Mouse (Mus musculus) MEL (cell line): ENCODE data around the gene Grhl1. TPM values are rescaled to one million over a fixed set of nuclear protein-coding genes. Genes with fewer than 3 reads are reported as not detected.
A peak's percentile ranks its signal among the peaks of the same experiment; 100 is the strongest.

Source experiments
- DNase-seq: peaks from one replicate; pipeline ENCODE4 v3.0.0; 2011; ENCODE audit warnings: low read depth, low spot score
- H3K27ac ChIP-seq: 2 replicates; pipeline ENCODE4 v1.5.1; 2012; ENCODE audit warnings: low read depth, mild to moderate bottlenecking, control low read depth, low read length, moderate library complexity; ENCODE audit not compliant: control insufficient read depth
- H3K27me3 ChIP-seq, 2 experiments: fragments of 150-350 bp in 1 of 2; sonication (generic) in 1 of 2; 2 replicates each; pipeline ENCODE4 v1.6.1; 2012; ENCODE audit warnings: low read length in 2 of 2, mild to moderate bottlenecking in 2 of 2, improper control_type of control experiment in 1 of 2, moderate library complexity in 1 of 2; ENCODE audit not compliant: insufficient read depth in 2 of 2, control insufficient read depth in 1 of 2
- H3K36me3 ChIP-seq, 2 experiments: 2 replicates each; pipeline ENCODE4 v1.6.1; 2012 to 2014; ENCODE audit warnings: low read length in 2 of 2, improper control_type of control experiment in 1 of 2, inconsistent platforms in 1 of 2, mild to moderate bottlenecking in 1 of 2; ENCODE audit not compliant: insufficient read depth in 2 of 2, control insufficient read depth in 1 of 2
- H3K4me1 ChIP-seq, 2 experiments: fragments of 150-350 bp in 1 of 2; sonication (generic) in 1 of 2; 2 replicates each; pipeline ENCODE4 v1.6.1; 2012; ENCODE audit warnings: low read length in 2 of 2, improper control_type of control experiment in 1 of 2, mild to moderate bottlenecking in 1 of 2; ENCODE audit not compliant: insufficient read depth in 2 of 2, control insufficient read depth in 1 of 2
- H3K4me3 ChIP-seq, 2 experiments: fragments of 150-350 bp in 1 of 2; sonication (generic) in 1 of 2; 2 replicates each; pipeline ENCODE4 v1.5.1; 2012; ENCODE audit warnings: low read depth in 2 of 2, low read length in 2 of 2, mild to moderate bottlenecking in 2 of 2, moderate library complexity in 2 of 2, control low read depth in 1 of 2, improper control_type of control experiment in 1 of 2; ENCODE audit not compliant: control insufficient read depth in 1 of 2, insufficient read depth in 1 of 2
- H3K79me2 ChIP-seq: 2 replicates; pipeline ENCODE4 v1.6.1; 2012; ENCODE audit warnings: mild to moderate bottlenecking, low read length, moderate library complexity; ENCODE audit not compliant: control insufficient read depth, poor library complexity, insufficient read depth
- H3K9ac ChIP-seq: 2 replicates; pipeline ENCODE4 v1.6.1; 2012; ENCODE audit warnings: low read depth, mild to moderate bottlenecking, control low read depth, low read length, moderate library complexity; ENCODE audit not compliant: control insufficient read depth, poor library complexity, severe bottlenecking
- H3K9me3 ChIP-seq: fragments of 150-350 bp; sonication (generic); replicated peaks from 2 replicates; pipeline ENCODE4 v1.6.1; 2012; ENCODE audit warnings: mild to moderate bottlenecking, low read length, improper control_type of control experiment, moderate library complexity; ENCODE audit not compliant: insufficient read depth
- BHLHE40 ChIP-seq: IDR thresholded peaks from 2 replicates; pipeline ENCODE4 v1.6.1; 2012; ENCODE audit warnings: low read depth, mild to moderate bottlenecking, inconsistent platforms, low read length, improper control_type of control experiment, borderline replicate concordance
- EP300 ChIP-seq, 2 experiments: IDR thresholded peaks; 2 replicates each; pipeline ENCODE4 v1.6.1; 2011; ENCODE audit warnings: improper control_type of control experiment in 2 of 2, low read length in 2 of 2, low read depth in 1 of 2, mild to moderate bottlenecking in 1 of 2
- GATA1 ChIP-seq: IDR thresholded peaks from 2 replicates; pipeline ENCODE4 v1.6.1; 2011; ENCODE audit warnings: low read depth, low read length, improper control_type of control experiment
- HCFC1 ChIP-seq: IDR thresholded peaks from 2 replicates; pipeline ENCODE4 v1.6.1; 2012; ENCODE audit warnings: low read depth, mild to moderate bottlenecking, inconsistent platforms, low read length, improper control_type of control experiment, moderate library complexity
- JUND ChIP-seq: IDR thresholded peaks from 2 replicates; pipeline ENCODE4 v1.6.1; 2011; ENCODE audit warnings: low read depth, mild to moderate bottlenecking, improper control_type of control experiment, low read length
- MAX ChIP-seq: IDR thresholded peaks from 2 replicates; pipeline ENCODE4 v1.6.1; 2011; ENCODE audit warnings: low read length, improper control_type of control experiment
- MAZ ChIP-seq: IDR thresholded peaks from 2 replicates; pipeline ENCODE4 v1.6.1; 2012; ENCODE audit warnings: low read depth, mild to moderate bottlenecking, inconsistent platforms, low read length, improper control_type of control experiment
- MEF2A ChIP-seq: IDR thresholded peaks from 2 replicates; pipeline ENCODE4 v1.6.1; 2014; ENCODE audit warnings: low read depth, mild to moderate bottlenecking, inconsistent platforms, low read length, improper control_type of control experiment; ENCODE audit not compliant: poor library complexity, insufficient replicate concordance, severe bottlenecking; ENCODE audit errors: extremely low read depth
- MYB ChIP-seq: IDR thresholded peaks from 2 replicates; pipeline ENCODE4 v1.6.1; 2011; ENCODE audit warnings: mild to moderate bottlenecking, low read depth, low read length, improper control_type of control experiment
- NELFE ChIP-seq: IDR thresholded peaks from 2 replicates; pipeline ENCODE4 v1.6.1; 2011; ENCODE audit warnings: low read depth, low read length, improper control_type of control experiment
- NRF1 ChIP-seq: IDR thresholded peaks from 2 replicates; pipeline ENCODE4 v1.6.1; 2014; ENCODE audit warnings: low read depth, mild to moderate bottlenecking, inconsistent platforms, low read length, improper control_type of control experiment, moderate library complexity; ENCODE audit not compliant: poor library complexity, insufficient read depth, severe bottlenecking
- POLR2AphosphoS2 ChIP-seq: IDR thresholded peaks from 2 replicates; pipeline ENCODE4 v1.6.1; 2011; ENCODE audit warnings: low read length, improper control_type of control experiment
- RCOR1 ChIP-seq: IDR thresholded peaks from 2 replicates; pipeline ENCODE4 v1.6.1; 2012; ENCODE audit warnings: low read depth, mild to moderate bottlenecking, inconsistent platforms, low read length, improper control_type of control experiment
- TAL1 ChIP-seq: IDR thresholded peaks from 2 replicates; pipeline ENCODE4 v1.6.1; 2012; ENCODE audit warnings: mild to moderate bottlenecking, inconsistent platforms, low read length, moderate library complexity, mixed read lengths
- TBP ChIP-seq: IDR thresholded peaks from 2 replicates; pipeline ENCODE4 v1.8.0; 2011; ENCODE audit warnings: low read depth, low read length, improper control_type of control experiment
- TCF12 ChIP-seq: IDR thresholded peaks from 2 replicates; pipeline ENCODE4 v1.6.1; 2014; ENCODE audit warnings: low read depth, mild to moderate bottlenecking, inconsistent platforms, low read length, improper control_type of control experiment, moderate library complexity
- USF2 ChIP-seq, 2 experiments: IDR thresholded peaks; 2 replicates each; pipeline ENCODE4 v1.6.1; 2011 to 2012; ENCODE audit warnings: improper control_type of control experiment in 2 of 2, low read length in 2 of 2, borderline replicate concordance in 1 of 2, inconsistent platforms in 1 of 2, low read depth in 1 of 2, mild to moderate bottlenecking in 1 of 2; ENCODE audit not compliant: insufficient read depth in 1 of 2
- ZNF384 ChIP-seq: IDR thresholded peaks from 2 replicates; pipeline ENCODE4 v1.6.1; 2012; ENCODE audit warnings: low read depth, mild to moderate bottlenecking, inconsistent platforms, low read length, improper control_type of control experiment
- polyA plus RNA-seq, 2 experiments: library from polyadenylated mRNA; stranded (reverse) in 1 of 2; unstranded in 1 of 2; fragments of >175 nt in 1 of 2; fragments of >200 nt in 1 of 2; gene quantifications; 2 replicates each; pipeline versions ENCODE4 v1.2.1 to v1.2.4; 2012; ENCODE audit warnings: low replicate concordance in 2 of 2, low read depth in 1 of 2; ENCODE audit not compliant: insufficient read length in 2 of 2, insufficient read depth in 1 of 2, missing spikeins in 1 of 2
- total RNA-seq: library from RNA; depleted of rRNA; stranded (reverse); fragments of 300-350 nt; gene quantifications from 2 replicates; pipeline ENCODE4 v1.2.3, GENCODE M21; 2012

Gene Grhl1
- total and polyA plus RNA-seq, 3 experiments = 0.50 to 1.3 TPM; not detected in 1

GRCm38 (mm10) chr12:24537965-24538364 is 34.1 kb upstream of the Grhl1 start:
- DNase-seq = peak; percentile 54
- Histone ChIP-seq H3K9me3 (no peaks in the 10 kb centered on the region), H3K79me2 (no peaks in the 10 kb centered on the region), H3K36me3 (peaks cover 0 to 29% of the 10 kb centered on the region in 2 experiments; a peak in 2 of 4 replicates), H3K27me3 (no peaks in the 10 kb centered on the region), H3K27ac (peak overlapping the region; percentile 1), H3K9ac (no peak overlapping the region; the same call in 1 of the 2 replicates), H3K4me1 (peaks cover 26 to 28% of the 10 kb centered on the region in 2 experiments), H3K4me3 (no peak overlapping the region)
- 0 out of 4 replicates have a peak, but pooled peaks of 1 of the 2 experiments have one; percentile 7 for TF ChIP-seq EP300 (IDR thresholded peaks at IDR 0.05; ENCODE audit: low read depth in 1 of 2, low read length in 2 of 2)
- no peak for TF ChIP-seq TBP

- TF ChIP-seq USF2 (IDR thresholded peaks at IDR 0.05; ENCODE audit: borderline replicate concordance in 1 of 2, insufficient read depth in 1 of 2, low read depth in 1 of 2, low read length in 2 of 2) = no peak
- DNase-seq = peak; percentile 39
- Histone ChIP-seq H3K9me3 (no peaks in the 10 kb centered on the region), H3K36me3 (peaks cover 0 to 14% of the 10 kb centered on the region in 2 experiments; a peak in 2 of 4 replicates), H3K4me3 (no peak overlapping the region), H3K27ac (no peak overlapping the region), H3K27me3 (no peaks in the 10 kb centered on the region), H3K9ac (no peak overlapping the region), H3K4me1 (peaks cover 12 to 17% of the 10 kb centered on the region in 2 experiments), H3K79me2 (no peaks in the 10 kb centered on the region)
Observed at GRCm38 (mm10) chr12:24541426-24542154, 30.5 kb upstream of the Grhl1 start.

- Histone ChIP-seq H3K79me2 (no peaks in the 10 kb centered on the region), H3K9ac (no peak overlapping the region), H3K27ac (no peak overlapping the region), H3K4me3 (no peak overlapping the region), H3K36me3 (peaks cover 0 to 2% of the 10 kb centered on the region in 2 experiments; a peak in 1 of 4 replicates), H3K27me3 (no peaks in the 10 kb centered on the region), H3K4me1 (no peaks in the 10 kb centered on the region), H3K9me3 (no peaks in the 10 kb centered on the region)
- TF ChIP-seq MAX = no peak
- no peak for TF ChIP-seq RCOR1
- no peak for TF ChIP-seq GATA1
- TF ChIP-seq NELFE = no peak
- DNase-seq = no peak
Observed at GRCm38 (mm10) chr12:24547686-24548085, 24.4 kb upstream of the Grhl1 start.

- H3K4me3 ChIP-seq = no peak overlapping the region
- H3K4me1 ChIP-seq = no peaks in the 10 kb centered on the region
- no peaks in the 10 kb centered on the region for H3K27me3 ChIP-seq
- no peak for DNase-seq
- H3K27ac ChIP-seq = no peak overlapping the region
- H3K36me3 ChIP-seq = peaks cover 0 to 2% of the 10 kb centered on the region in 2 experiments; a peak in 1 of 4 replicates
- H3K79me2 ChIP-seq = no peaks in the 10 kb centered on the region
- no peak overlapping the region for H3K9ac ChIP-seq
- no peaks in the 10 kb centered on the region for H3K9me3 ChIP-seq
- TF ChIP-seq MAZ (no peak), ZNF384 (no peak), JUND (no peak), POLR2AphosphoS2 (no peak), MYB (no peak), NRF1 (no peak), MEF2A (no peak), EP300 (IDR thresholded peaks at IDR 0.05; ENCODE audit: low read depth in 1 of 2, low read length in 2 of 2) (no peak), NELFE (no peak), HCFC1 (no peak), BHLHE40 (no peak), TBP (no peak), TAL1 (no peak), TCF12 (no peak)
Observed at GRCm38 (mm10) chr12:24548885-24549284, 23.2 kb upstream of the Grhl1 start.
